Mouse (Mus musculus) macrophage (primary cell): ENCODE results near the gene Sirpb1b. TPM values are rescaled to one million over a fixed set of nuclear protein-coding genes. Genes with fewer than 3 reads are reported as not detected.
"Not testable (repeated sequence)": the region's sequence is repeated elsewhere in the genome, so short reads cannot be mapped to it uniquely, and the experiment has no call there.

Source experiments
- H3K27ac ChIP-seq: fragments of 350-480 bp; formaldehyde crosslinking; 2 replicates; pipeline ENCODE4 v1.9.0; 2021
- H3K36me3 ChIP-seq: fragments of 350-480 bp; formaldehyde crosslinking; 2 replicates; pipeline ENCODE4 v1.9.0; 2021; ENCODE audit errors: inconsistent target
- H3K4me3 ChIP-seq: fragments of 350-480 bp; formaldehyde crosslinking; 2 replicates; pipeline ENCODE4 v1.9.0; 2021; ENCODE audit errors: inconsistent target
- H3K79me2 ChIP-seq: fragments of 350-480 bp; formaldehyde crosslinking; 2 replicates; pipeline ENCODE4 v1.9.0; 2021; ENCODE audit errors: inconsistent target
- WGBS: methylation state at CpG from one replicate; pipeline ENCODE4 v1.1.7; 2026; ENCODE audit warnings: inconsistent platforms; ENCODE audit not compliant: missing documents; 5-methylcytosine and 5-hydroxymethylcytosine counted together
- polyA plus RNA-seq: library from polyadenylated mRNA; stranded (reverse); fragments of 250-400 nt; gene quantifications from 3 replicates; pipeline ENCODE4 v1.2.4, GENCODE M21; 2018; ENCODE audit warnings: inconsistent platforms
- total RNA-seq, 78 experiments: library from RNA; depleted of rRNA; stranded (reverse); fragments of 250-400 nt; gene quantifications; 1 replicate in 9 of 78; 2 replicates in 24 of 78; 3 replicates in 43 of 78; 4 replicates in 2 of 78; pipeline ENCODE4 v1.2.4; 2018; ENCODE audit warnings: inconsistent platforms in 56 of 78

Sirpb1b gene
- 1 to 10 TPM in 21 of 26 experiments, under 1 TPM in 2, not detected in 3; 0.37 to 6.4 (median 2.8) TPM for total RNA-seq (2018; cell fraction: chromatin; rRNA removed)
- total RNA-seq (2018; cell fraction: cytosol; rRNA removed), result 1 to 10 TPM; 1.1 to 6.6 (median 2.6) TPM
- 10 to 100 TPM in 1 of 26 experiments, 1 to 10 TPM in 24, not detected in 1; 1.0 to 10.6 (median 5.7) TPM for total RNA-seq (2018; cell fraction: nucleus; rRNA removed)
- polyA plus RNA-seq, result 1.8 to 4.7 TPM (median 2.3 TPM) in 3 replicates

- not testable (repeated sequence) for H3K36me3 ChIP-seq, H3K4me3 ChIP-seq, H3K79me2 ChIP-seq
- peak within 1 kb of the TSS; percentile 74 for H3K27ac ChIP-seq
- no CpG with 5 or more reads among the region's 1 CpGs for WGBS
These were observed at the start of gene Sirpb1b for GRCm38 (mm10) chr3:15574887-15575286. TSS of gene Sirpb1b (minus strand) at chr3:15575065.

- not testable (repeated sequence) for H3K79me2 ChIP-seq, H3K36me3 ChIP-seq, H3K4me3 ChIP-seq
- peak overlapping the region; percentile 73 for H3K27ac ChIP-seq
- 66% methylated on average over 2 of the region's 2 CpGs for WGBS
These were observed 15.7 kb upstream of the Sirpb1b start for GRCm38 (mm10) chr3:15590377-15591117.

GRCm38 (mm10) chr3:15586665-15587064 is 11.8 kb upstream of the Sirpb1b start:
- WGBS, result 0% methylated on average over 1 of the region's 1 CpGs
- not testable (repeated sequence) for H3K36me3 ChIP-seq, H3K4me3 ChIP-seq, H3K27ac ChIP-seq, H3K79me2 ChIP-seq

- 100% methylated on average over 1 of the region's 1 CpGs for WGBS
These were observed 8.6 kb upstream of the Sirpb1b start for GRCm38 (mm10) chr3:15583452-15583851.

GRCm38 (mm10) chr3:15582948-15583347 is 8.1 kb upstream of the Sirpb1b start:
- WGBS, result 96% methylated on average over 3 of the region's 3 CpGs
- H3K36me3 ChIP-seq, H3K4me3 ChIP-seq, H3K27ac ChIP-seq, H3K79me2 ChIP-seq: not testable (repeated sequence)

More at GRCm38 (mm10) chr3:15583452-15583851, 8.6 kb upstream of the Sirpb1b start:
- Histone ChIP-seq H3K4me3 (no peak overlapping the region), H3K27ac (no peak overlapping the region), H3K79me2 (no peaks in the 10 kb centered on the region), H3K36me3 (no peaks in the 10 kb centered on the region)

- H3K36me3 ChIP-seq, H3K79me2 ChIP-seq, H3K4me3 ChIP-seq: not testable (repeated sequence)
- peak overlapping the region; percentile 74 for H3K27ac ChIP-seq
These were observed 1.6 kb upstream of the Sirpb1b start for GRCm38 (mm10) chr3:15576466-15576865.

GRCm38 (mm10) chr3:15528589-15528988 is 46.3 kb downstream of the Sirpb1b start:
- no peak overlapping the region for H3K27ac ChIP-seq
- no peaks in the 10 kb centered on the region for H3K79me2 ChIP-seq
- H3K4me3 ChIP-seq, result no peak overlapping the region
- no peaks in the 10 kb centered on the region for H3K36me3 ChIP-seq

- WGBS, result 92% methylated on average over 9 of the region's 11 CpGs
- H3K27ac ChIP-seq, H3K36me3 ChIP-seq, H3K79me2 ChIP-seq, H3K4me3 ChIP-seq: not testable (repeated sequence)
These were observed 61.3 kb downstream of the Sirpb1b start for GRCm38 (mm10) chr3:15513608-15514007.

GRCm38 (mm10) chr3:15507792-15508321 is 67.0 kb downstream of the Sirpb1b start:
- not testable (repeated sequence) for H3K4me3 ChIP-seq, H3K79me2 ChIP-seq, H3K36me3 ChIP-seq, H3K27ac ChIP-seq
- WGBS, result 92% methylated on average over 3 of the region's 3 CpGs

GRCm38 (mm10) chr3:15474831-15475230 is 100.0 kb downstream of the Sirpb1b start:
- not testable (repeated sequence) for H3K36me3 ChIP-seq, H3K4me3 ChIP-seq, H3K79me2 ChIP-seq, H3K27ac ChIP-seq
- 67% methylated on average over 1 of the region's 2 CpGs for WGBS

- not testable (repeated sequence) for H3K79me2 ChIP-seq, H3K36me3 ChIP-seq, H3K4me3 ChIP-seq, H3K27ac ChIP-seq
- no CpG with 5 or more reads among the region's 3 CpGs for WGBS
These were observed 104.7 kb downstream of the Sirpb1b start for GRCm38 (mm10) chr3:15470158-15470557.

Other genes with a start within 250 kb of the Sirpb1b start
- gene Gm9733, start 242.8 kb downstream of the Sirpb1b start, polyA plus RNA-seq, result not detected in 3 replicates
- 0.72 to 1.8 TPM (median 1.6 TPM) in 3 replicates for gene Sirpb1a, start 148.5 kb downstream of the Sirpb1b start, polyA plus RNA-seq